Mouse (Mus musculus): ENCODE data around the gene Olfr181. TPM values are rescaled to one million over a fixed set of nuclear protein-coding genes. Genes with fewer than 3 reads are reported as not detected.

Olfr181 gene
- polyA plus RNA-seq (2012; rRNA removed): not detected in 2 replicates

GRCm38 (mm10) chr16:58928655-58929054 is at the start of gene Olfr181:
TSS of gene Olfr181 (minus strand) at chr16:58928755.

GRCm38 (mm10) chr16:58929292-58929691 is 737 bp upstream of the Olfr181 start, which contains the start of gene Olfr180:
TSS of gene Olfr180 (minus strand) at chr16:58929392.

GRCm38 (mm10) chr16:58891963-58892362 is 36.6 kb downstream of the Olfr181 start, which contains the start of gene Olfr178:
TSS of gene Olfr178 (minus strand) at chr16:58892063.

Other genes starting within 250 kb of the Olfr181 start
- gene Gpr15, start 209.7 kb downstream of the Olfr181 start, polyA plus RNA-seq (2012; rRNA removed): 0.06 and 0.25 TPM in 2 replicates
- gene Cldnd1, start 200.8 kb downstream of the Olfr181 start, polyA plus RNA-seq (2012; rRNA removed): 71.1 and 85.0 TPM in 2 replicates
- not detected in 2 replicates for gene Olfr172, start 165.6 kb downstream of the Olfr181 start, polyA plus RNA-seq (2012; rRNA removed)
- gene Olfr173, start 128.5 kb downstream of the Olfr181 start, polyA plus RNA-seq (2012; rRNA removed): not detected in 2 replicates
- gene Olfr175-ps1, start 102.0 kb downstream of the Olfr181 start, polyA plus RNA-seq (2012; rRNA removed): not detected in 2 replicates
- gene Olfr177, start 54.0 kb downstream of the Olfr181 start, polyA plus RNA-seq (2012; rRNA removed): not detected in 2 replicates
- not detected in 2 replicates for gene Olfr178, start 36.7 kb downstream of the Olfr181 start, polyA plus RNA-seq (2012; rRNA removed)
- gene Olfr180, start 637 bp upstream of the Olfr181 start, polyA plus RNA-seq (2012; rRNA removed): not detected in 2 replicates
- not detected in 2 replicates for gene Olfr183, start 66.6 kb upstream of the Olfr181 start, polyA plus RNA-seq (2012; rRNA removed)
- gene Olfr186, start 101.5 kb upstream of the Olfr181 start, polyA plus RNA-seq (2012; rRNA removed): not detected in 2 replicates
- not detected in 2 replicates for gene Olfr187, start 111.0 kb upstream of the Olfr181 start, polyA plus RNA-seq (2012; rRNA removed)
- gene Olfr190, start 149.2 kb upstream of the Olfr181 start, polyA plus RNA-seq (2012; rRNA removed): not detected in 2 replicates
- gene Olfr191, start 161.1 kb upstream of the Olfr181 start, polyA plus RNA-seq (2012; rRNA removed): not detected in 2 replicates
- gene Olfr193, start 183.1 kb upstream of the Olfr181 start, polyA plus RNA-seq (2012; rRNA removed): not detected in 2 replicates
- gene Olfr194, start 192.3 kb upstream of the Olfr181 start, polyA plus RNA-seq (2012; rRNA removed): not detected in 2 replicates
- gene Olfr195, start 218.3 kb upstream of the Olfr181 start, polyA plus RNA-seq (2012; rRNA removed): not detected in 2 replicates
- not detected in 2 replicates for gene Olfr196, start 241.7 kb upstream of the Olfr181 start, polyA plus RNA-seq (2012; rRNA removed)